Mouse (Mus musculus): ENCODE results near the gene Gas7.

Gas7 gene

GRCm38 (mm10) chr11:67577472-67577871, 122.2 kb downstream of the Gas7 start:
- DNase-seq (ENCODE audit: low read depth): no peak

- no peak for DNase-seq (ENCODE audit: low read depth)
Observed at GRCm38 (mm10) chr11:67577994-67578393, 122.8 kb downstream of the Gas7 start.

DNA sequence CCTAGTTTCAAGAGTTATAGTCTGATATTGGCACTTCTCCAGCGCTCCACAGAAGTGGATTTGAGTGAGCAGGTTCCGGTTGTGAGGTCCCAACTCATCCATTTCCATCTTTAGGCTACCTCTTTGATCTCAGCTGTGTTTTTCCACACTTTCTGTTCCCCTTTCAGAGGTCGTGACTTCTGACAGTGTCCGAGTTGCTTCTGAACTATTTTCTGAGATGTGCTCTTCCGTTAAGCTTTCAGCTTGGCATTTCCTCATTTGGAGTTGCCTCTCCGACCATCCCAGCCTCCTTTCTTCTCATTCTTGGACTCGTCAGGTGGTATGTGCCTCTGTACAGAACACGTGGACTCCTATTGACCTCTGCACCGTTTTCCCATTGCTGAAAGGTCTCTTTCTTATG, 123.9 kb downstream of the Gas7 start:
- DNase-seq (ENCODE audit: low read depth): no peak

DNA sequence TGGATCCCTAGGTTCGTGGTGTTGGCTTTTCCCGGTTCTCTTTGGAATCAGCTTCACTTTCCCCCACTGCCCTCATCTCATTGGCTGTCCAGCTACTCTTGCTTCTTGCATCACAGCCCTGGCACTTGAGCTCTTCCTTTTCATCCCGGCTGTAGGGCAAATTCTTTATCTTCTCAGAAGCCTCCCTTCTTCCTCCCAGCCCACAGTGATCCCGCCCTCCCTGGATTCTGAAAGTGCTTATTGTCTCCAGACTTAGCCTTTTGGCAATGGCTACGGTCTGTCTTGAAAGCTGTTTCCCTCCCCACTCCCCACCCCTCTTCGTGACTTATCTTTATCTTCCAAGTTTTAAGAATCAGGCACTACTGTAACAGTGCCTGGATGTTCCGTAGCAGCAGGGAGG, 126.3 kb downstream of the Gas7 start:
- DNase-seq (ENCODE audit: low read depth): no peak

GRCm38 (mm10) chr11:67582570-67582969, 127.3 kb downstream of the Gas7 start:
- no peak for DNase-seq (ENCODE audit: low read depth)

DNA sequence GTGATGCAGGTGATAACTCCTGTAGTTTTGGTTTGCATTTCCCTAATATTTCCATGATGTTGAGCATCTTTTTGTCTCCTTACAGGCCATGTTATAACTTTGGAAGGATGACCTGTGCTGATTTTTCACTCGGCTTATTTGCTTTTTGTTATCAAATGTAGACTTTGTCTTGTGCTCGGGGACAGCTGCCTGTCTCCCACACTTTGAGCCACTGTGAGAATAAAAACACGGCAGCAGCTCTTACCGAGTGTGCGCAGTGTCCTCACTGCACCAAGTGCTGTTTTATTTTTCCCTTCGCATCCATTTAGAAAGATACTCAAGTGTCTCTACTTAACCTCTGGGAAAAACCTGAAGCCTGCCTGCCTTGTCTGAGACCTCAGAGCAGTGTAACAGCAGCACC, 129.8 kb downstream of the Gas7 start:
- no peak for DNase-seq (ENCODE audit: low read depth)

- DNase-seq (ENCODE audit: low read depth): no peak
Observed at GRCm38 (mm10) chr11:67585629-67586028, 130.4 kb downstream of the Gas7 start.

DNA sequence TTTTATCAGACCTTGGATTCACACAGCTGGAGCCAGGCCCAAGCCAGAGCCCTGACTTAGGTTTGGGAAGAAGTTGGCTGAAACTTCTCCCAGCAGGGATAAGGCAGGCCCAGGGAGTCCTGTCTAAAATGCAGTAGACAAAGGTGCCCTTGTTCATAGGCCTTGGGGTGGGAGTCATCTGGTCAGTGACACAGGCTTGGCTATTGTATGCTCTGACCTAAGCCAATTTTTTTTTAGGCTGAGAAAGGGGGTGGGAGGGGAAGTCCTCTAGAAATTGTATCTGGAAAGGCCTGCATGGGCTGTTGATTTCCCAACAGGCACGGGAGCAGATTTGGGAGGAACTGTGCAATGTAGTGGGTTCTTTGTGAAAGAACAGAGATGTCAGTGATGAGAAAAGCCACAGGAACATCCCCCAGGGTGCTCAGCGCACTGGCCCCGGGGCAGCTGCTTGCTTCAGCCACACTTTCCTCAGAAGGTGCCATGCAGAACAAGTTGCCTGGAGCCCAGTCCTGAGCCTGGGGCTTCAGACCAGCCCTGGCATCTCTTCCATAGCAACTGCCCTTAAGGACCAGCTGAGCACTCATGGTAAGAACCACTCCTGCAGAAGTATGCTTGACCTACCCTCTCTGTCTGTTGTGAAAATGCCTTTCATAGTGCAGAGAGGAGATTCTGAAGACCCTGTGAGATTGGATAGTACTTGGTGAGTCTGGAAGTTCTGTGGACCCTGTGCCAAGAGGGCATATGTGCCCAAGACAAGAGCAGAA, 131.2 kb downstream of the Gas7 start:
- no peak for DNase-seq (ENCODE audit: low read depth)

- DNase-seq (ENCODE audit: low read depth): no peak
Observed at GRCm38 (mm10) chr11:67588196-67588827, 133.1 kb downstream of the Gas7 start.

DNA sequence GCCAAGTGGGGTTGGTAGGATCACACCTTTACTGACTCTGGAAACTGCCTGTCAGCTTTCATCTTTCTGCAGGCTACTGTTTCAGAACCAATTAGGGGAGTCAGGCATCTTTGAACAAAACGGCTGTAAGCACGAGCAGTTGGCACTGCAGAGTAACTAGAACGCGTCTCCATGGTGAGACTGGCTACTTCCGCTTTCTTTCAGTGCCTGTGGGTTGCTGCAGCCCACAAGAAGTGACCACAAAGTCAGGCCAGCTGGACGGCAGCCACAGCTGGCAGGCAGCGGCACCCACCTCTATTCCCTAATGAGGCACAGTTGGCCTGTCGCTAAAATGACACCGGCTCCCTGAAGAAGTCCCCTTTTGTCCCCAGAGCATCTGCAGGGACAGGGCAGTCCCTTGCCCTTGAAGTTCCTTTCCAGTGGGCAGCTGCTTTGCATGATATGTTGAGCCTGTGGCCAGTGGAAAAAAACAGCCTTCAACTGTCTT, 133.6 kb downstream of the Gas7 start:
- peak; percentile 71 for DNase-seq (ENCODE audit: low read depth)

DNA sequence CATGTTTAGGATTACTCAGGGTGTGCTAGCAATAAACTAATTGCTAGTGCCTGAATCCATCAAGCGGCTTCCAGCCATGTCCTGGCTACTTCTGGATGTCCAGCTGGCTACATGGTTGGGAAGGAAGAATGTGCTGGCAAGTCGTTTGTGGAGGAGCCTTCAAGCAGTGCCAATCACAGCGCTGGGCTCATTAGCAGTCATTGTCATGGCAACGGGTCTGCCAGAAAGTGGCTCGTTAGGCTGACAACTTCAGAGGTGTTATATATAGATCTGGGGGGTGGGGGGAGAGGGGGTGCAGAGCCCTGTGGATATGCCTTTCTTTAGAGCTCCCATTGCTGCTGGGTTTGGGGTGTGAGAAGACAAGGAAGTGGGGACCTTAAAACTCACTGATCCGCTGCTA, 141.0 kb downstream of the Gas7 start:
- no peak for DNase-seq (ENCODE audit: low read depth)

GRCm38 (mm10) chr11:67596856-67597255, 141.6 kb downstream of the Gas7 start:
- no peak for DNase-seq (ENCODE audit: low read depth)

DNA sequence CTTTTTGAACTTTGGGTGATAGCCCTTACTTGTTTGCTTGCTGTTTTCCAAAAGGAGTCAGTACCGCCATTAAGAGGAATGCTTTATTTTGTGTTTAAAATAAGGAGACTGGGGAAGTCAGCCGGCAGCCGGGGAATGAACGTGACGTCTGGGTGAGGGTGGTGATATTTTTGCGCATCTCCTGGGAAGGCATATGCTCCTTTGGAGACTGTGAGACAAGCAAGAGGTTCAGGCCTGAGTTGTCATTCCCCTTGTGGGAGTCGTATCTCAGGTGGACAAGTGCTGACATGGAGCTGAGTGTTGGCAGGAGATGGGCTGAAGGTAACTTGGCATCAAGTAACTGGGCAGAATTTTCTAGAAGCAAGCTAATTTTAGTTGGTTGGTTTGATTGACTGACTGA, 142.2 kb downstream of the Gas7 start:
- no peak for DNase-seq (ENCODE audit: low read depth)

- no peak for DNase-seq (ENCODE audit: low read depth)
Observed at GRCm38 (mm10) chr11:67599141-67599540, 143.9 kb downstream of the Gas7 start.

DNA sequence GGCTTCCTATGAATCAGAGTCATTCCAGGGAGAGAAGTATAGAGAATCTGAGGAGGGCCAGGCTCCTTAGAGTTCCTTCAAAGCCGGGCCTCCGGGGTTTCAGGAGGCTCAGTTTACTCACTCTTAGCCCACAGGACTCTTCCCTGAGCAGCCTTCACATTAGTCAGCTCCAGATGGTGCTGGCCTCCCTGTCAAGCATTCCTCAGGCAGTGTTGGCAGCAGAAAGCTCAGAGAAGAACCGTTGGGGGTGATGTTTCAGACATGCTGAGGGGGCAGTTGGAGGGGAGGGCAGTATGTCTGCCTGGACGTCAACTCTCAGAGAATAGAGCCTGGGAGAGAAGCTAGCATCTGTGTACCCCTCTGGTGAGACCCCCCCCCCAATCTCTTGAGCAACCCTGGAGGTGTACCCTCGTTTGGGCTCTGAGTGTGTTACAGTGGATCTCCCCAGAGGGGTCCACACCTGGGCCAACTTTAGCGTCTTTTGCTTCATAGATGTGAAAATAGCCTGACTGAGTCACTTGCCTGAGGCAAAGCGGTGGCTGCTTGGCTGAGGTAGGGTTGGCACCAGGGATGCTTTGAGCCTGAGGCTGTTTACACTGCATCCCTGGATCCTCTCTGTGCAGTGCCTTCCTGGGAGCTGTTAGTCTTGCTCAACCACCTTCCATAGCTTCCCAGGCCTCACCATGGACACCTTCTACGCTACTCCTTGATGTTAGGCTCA, 145.6 kb downstream of the Gas7 start:
- DNase-seq (ENCODE audit: low read depth): no peak

- no peak for DNase-seq (ENCODE audit: low read depth)
Observed at GRCm38 (mm10) chr11:67602711-67603369, 147.6 kb downstream of the Gas7 start.

DNA sequence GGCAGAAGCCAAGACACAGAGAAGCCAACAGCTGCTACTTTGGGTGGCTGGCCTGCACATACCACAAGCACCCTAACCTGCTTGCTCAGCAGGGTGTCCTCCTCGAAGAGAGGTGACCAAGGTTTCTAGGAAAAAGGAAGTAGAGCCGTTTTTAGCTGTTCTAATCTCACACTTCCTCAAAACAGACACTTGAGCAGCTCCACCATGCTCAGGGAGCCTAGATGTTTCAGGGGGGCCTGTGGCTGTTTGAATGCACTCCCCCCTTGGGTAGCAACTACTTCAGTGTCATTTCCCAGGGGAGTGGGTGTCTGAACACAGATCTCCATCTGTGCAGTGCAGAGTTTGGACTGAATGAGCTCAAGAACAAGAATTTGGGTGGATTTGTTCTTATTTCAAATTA, 149.2 kb downstream of the Gas7 start:
- no peak for DNase-seq (ENCODE audit: low read depth)

DNA sequence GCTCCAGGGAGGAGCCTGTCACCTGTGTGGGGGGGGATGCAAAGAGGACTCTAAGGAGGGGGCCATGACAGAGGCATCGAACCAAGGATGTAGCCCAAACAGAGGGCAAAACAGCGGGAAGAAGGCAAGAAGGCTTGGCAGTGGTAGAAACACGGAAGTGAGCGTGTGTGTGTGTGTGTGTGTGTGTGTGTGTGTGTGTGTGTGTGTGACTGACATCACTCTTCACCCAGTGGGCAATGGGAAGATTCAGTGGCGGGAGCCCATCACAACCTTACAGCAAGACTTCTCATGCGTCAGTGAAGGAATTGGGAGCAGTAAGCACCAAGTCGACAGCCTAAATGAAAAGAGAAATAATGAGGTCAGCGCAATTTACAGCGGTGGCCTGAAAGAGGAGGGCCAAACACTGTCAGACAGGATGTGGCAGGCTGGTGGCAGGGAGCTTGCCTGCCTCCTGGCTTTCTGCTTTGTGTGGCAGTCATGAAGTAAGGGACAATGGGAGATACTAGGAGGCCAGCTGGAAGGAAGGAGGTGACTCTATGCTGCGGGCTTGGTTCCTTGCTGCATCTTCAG, 153.0 kb downstream of the Gas7 start:
- DNase-seq (ENCODE audit: low read depth): no peak

DNA sequence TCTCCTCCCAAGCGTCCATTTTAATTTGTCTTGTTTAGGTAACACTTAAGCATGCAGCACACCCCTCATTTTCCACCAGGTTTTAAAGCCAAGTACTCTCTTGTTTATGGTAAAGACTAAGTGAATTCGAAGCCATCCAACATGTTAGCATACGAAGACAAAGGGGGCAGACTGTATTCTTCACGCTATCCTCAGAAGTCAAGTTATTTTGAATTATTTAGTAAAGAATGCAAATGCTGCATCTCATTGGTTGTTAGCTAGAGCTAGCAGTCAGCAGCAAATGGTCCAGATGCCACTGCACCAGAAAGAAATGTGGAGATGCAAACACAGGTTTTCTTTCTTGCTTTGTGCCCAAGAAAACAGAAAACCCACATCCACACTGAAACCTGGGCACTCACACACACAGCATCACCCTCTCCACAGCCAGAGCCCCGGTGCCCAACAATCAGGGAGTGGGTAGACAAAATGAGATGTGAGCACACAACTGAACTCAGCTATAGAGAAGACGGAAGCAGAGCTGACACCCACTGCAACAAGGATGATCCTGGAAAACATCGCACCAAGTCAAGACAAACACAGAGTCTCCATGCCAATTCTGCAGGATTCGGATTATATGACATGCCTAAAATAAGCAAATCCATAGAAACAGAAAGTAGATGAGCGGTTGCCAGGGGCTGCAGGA, 157.1 kb downstream of the Gas7 start:
- no peak for DNase-seq (ENCODE audit: low read depth)

- no peak for DNase-seq (ENCODE audit: low read depth)
Observed at GRCm38 (mm10) chr11:67616557-67617239, 161.5 kb downstream of the Gas7 start.

GRCm38 (mm10) chr11:67622340-67622739, 167.1 kb downstream of the Gas7 start:
- no peak for DNase-seq (ENCODE audit: low read depth)
